Mouse (Mus musculus): ENCODE data around the gene Ly6g6f. TPM values are rescaled to one million over a fixed set of nuclear protein-coding genes. Genes with fewer than 3 reads are reported as not detected.

The Ly6g6f gene
- polyA plus RNA-seq (2016; fragmentation: Nextera tagmentation; extraction: Ambion mirVana), result 0.27 and 0.65 TPM in 2 replicates

DNA sequence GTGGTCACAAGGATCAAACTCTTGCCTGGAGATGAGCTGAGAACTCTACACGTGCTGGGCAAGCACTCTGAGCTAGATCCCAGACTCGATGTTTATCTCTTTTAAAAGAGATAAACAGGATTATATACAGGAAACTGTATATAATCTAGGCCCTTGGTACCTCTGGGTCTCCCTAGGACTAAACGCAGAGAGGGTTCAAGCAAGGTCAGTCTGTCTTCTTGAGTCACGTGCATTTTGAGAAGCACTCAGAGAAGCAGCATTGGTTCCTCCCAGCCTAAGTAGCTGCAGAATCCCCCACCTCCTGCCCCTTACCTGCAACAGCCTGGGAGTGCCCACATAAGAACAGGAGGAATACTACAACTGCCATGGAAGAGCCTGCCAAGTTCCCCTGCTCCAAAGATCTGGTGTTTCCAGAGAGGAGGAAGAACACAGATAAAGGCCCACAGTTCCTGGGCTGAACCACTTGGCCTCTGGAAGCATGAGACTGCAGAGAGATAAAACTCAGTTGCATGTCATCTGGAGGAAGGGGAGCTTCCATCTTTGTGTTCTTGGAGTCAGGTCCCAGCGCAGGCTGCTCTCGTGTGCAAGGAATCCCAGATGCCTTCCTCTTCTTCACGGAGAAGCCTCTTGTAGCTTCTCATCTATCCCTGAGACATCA lies at the start of gene Ly6g6f:
TSS of gene Ly6g6f (minus strand) at position 403 of the 658 bp plus-strand sequence.
- H3K4me3 ChIP-seq, result no peak within 1 kb of the TSS
- no peaks in the 10 kb centered on the region for H3K36me3 ChIP-seq
- no peak within 1 kb of the TSS for H3K27ac ChIP-seq
- H3K27me3 ChIP-seq, result no peaks in the 10 kb centered on the region
- H3K9me3 ChIP-seq, result no peaks in the 10 kb centered on the region
- no peak for ATAC-seq (ENCODE audit: insufficient number of reproducible peaks, insufficient read depth, low FRiP score, low TSS enrichment)
- no peak within 1 kb of the TSS for H3K9ac ChIP-seq
- peaks cover 6% of the 10 kb centered on the region for H3K4me1 ChIP-seq
- no peak within 1 kb of the TSS for H3K4me2 ChIP-seq (replicated peaks)
- 83% methylated on average over 7 of the region's 7 CpGs for WGBS

DNA sequence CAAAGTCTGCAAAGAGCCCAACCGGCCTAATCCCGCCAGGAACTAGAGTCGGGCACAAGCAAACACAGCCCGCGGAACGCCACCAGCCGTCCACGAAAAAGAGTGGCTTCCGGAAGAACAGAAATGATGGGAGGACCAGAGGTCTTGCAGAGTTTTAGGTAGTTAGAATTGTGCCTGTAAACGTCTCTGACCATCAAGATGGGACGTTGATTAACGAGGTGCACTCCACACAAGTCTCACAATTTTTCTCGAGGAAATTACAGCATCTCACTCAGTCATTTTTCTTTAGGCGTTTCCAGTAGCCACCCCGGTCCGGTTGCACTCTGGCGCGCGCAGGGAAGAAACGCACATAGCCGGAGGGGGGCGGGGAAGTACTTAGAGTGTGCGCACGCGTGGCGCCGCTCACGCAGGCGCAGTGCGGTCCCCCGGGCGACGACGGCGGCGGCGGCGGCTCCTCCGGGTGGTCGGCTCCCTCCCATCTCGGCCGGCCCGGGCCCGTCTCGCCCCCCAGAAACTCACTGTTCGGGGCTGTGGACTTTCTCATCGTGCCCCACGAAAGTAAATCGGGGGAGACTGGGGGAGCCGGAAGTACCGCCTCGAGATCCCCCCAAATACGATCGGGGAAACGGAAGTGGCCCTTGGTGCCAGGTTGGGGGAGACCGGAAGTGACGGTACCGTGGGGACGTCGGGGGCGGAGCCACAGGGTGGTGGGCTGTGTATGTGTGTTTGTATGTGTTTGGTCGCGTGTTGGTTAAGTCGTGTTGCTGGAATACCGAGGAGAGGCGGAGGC lies 49.6 kb upstream of the Ly6g6f start, which contains the start of gene Bag6:
TSS of gene Bag6 (plus strand) at position 378 of the 790 bp plus-strand sequence.
- peaks cover 27% of the 10 kb centered on the region for H3K36me3 ChIP-seq
- peaks cover 14% of the 10 kb centered on the region for H3K4me1 ChIP-seq
- H3K27me3 ChIP-seq, result no peaks in the 10 kb centered on the region
- ATAC-seq (ENCODE audit: insufficient number of reproducible peaks, insufficient read depth, low FRiP score, low TSS enrichment), result peak; percentile 89
- under 1% methylated on average over 66 of the region's 66 CpGs for WGBS
- H3K4me2 ChIP-seq (replicated peaks), result peak within 1 kb of the TSS; percentile 90
- peak within 1 kb of the TSS; percentile 92 for H3K27ac ChIP-seq
- H3K9me3 ChIP-seq, result no peaks in the 10 kb centered on the region
- H3K9ac ChIP-seq, result peak within 1 kb of the TSS; percentile 77
- peak within 1 kb of the TSS; percentile 81 for H3K4me3 ChIP-seq

DNA sequence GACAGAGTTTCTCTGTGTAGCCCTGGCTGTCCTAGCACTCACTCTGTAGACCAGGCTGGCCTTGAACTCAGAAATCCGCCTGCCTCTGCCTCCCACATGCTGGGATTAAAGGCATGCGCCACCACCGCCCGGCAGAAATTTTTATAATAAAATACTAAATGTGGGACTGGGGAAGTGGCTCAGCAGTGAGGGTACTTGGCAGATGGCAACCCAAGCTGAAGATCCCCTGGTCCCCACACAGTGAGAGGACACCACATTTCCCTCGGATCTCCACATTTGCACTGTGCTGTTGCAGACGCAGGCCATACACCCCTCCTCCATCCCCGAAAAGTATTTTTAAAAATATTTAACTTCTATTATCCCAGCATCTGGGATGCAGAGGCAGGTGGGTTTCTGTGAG lies 48.1 kb upstream of the Ly6g6f start:
- Histone ChIP-seq H3K4me1 (peaks cover 18% of the 10 kb centered on the region), H3K27ac (no peak overlapping the region), H3K4me3 (no peak overlapping the region), H3K4me2 (replicated peaks) (no peak overlapping the region), H3K27me3 (no peaks in the 10 kb centered on the region), H3K9ac (no peak overlapping the region), H3K36me3 (peaks cover 21% of the 10 kb centered on the region), H3K9me3 (no peaks in the 10 kb centered on the region)
- ATAC-seq (ENCODE audit: insufficient number of reproducible peaks, insufficient read depth, low FRiP score, low TSS enrichment), result no peak
- WGBS, result 94% methylated on average over 7 of the region's 7 CpGs

DNA sequence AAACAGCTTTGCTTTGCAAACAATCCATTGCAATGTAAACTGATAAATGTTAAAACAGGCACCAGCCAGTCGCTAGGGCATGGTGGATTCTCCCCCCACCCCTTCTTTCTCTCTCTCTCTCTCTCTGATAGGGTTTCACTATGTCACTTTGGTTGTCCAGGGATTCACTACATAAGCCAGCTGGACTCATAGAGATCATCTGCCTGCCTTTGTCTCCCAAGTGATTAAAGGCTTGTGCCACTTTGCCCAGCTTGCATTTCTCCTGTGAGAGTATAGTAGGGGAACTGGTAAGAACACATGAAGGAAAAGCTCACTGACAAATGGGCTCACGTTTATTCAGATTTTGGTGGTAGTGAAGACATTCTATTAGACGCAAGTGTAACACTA lies 46.8 kb upstream of the Ly6g6f start:
- Histone ChIP-seq H3K36me3 (peaks cover 13% of the 10 kb centered on the region; the same call in 1 of the 2 replicates), H3K27ac (no peak overlapping the region), H3K4me3 (no peak overlapping the region), H3K4me2 (replicated peaks) (no peak overlapping the region), H3K4me1 (peaks cover 21% of the 10 kb centered on the region), H3K9ac (no peak overlapping the region), H3K9me3 (no peaks in the 10 kb centered on the region), H3K27me3 (no peaks in the 10 kb centered on the region)
- 84% methylated on average over 3 of the region's 3 CpGs for WGBS
- ATAC-seq (ENCODE audit: insufficient number of reproducible peaks, insufficient read depth, low FRiP score, low TSS enrichment), result no peak

DNA sequence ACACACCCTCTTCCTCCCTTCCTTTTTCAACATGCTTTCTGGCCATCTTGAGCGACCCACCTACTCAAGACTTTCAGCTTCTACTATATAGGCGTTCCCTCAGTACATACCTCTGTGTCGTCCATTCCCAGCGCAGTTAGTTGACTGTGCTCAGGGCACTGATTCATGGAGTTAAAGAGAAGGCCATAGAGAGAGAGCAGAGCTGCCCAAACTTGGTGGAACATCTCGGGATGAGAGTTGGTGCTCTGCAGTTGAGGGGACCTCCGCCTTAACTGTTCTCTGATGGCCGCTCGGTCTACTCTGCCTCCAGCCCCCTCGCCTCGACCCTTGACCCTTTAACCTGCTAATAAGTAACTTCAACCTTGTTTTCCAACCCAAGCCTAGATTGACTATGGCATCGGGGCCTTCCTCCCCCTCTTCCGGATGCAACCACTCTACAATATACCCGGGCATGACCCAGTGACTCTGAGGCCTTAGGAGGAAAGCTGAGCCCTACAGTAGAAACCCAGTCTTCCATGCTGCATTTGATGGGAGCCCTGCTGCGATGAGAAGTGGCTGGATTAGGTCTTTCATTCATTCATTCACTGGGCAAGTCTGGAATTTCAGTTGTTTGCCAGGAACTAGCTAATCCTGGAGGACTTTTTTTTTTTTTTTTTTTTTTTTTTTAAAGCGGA lies 46.2 kb upstream of the Ly6g6f start, which contains the start of gene Apom:
TSS of gene Apom (minus strand) at position 551 of the 674 bp plus-strand sequence.
- peaks cover 13% of the 10 kb centered on the region; the same call in 1 of the 2 replicates for H3K36me3 ChIP-seq
- no peaks in the 10 kb centered on the region for H3K9me3 ChIP-seq
- H3K27ac ChIP-seq, result no peak within 1 kb of the TSS
- no peak within 1 kb of the TSS for H3K4me2 ChIP-seq (replicated peaks)
- 81% methylated on average over 15 of the region's 15 CpGs for WGBS
- H3K27me3 ChIP-seq, result no peaks in the 10 kb centered on the region
- no peak for ATAC-seq (ENCODE audit: insufficient number of reproducible peaks, insufficient read depth, low FRiP score, low TSS enrichment)
- H3K4me3 ChIP-seq, result no peak within 1 kb of the TSS
- peaks cover 21% of the 10 kb centered on the region for H3K4me1 ChIP-seq
- no peak within 1 kb of the TSS for H3K9ac ChIP-seq

DNA sequence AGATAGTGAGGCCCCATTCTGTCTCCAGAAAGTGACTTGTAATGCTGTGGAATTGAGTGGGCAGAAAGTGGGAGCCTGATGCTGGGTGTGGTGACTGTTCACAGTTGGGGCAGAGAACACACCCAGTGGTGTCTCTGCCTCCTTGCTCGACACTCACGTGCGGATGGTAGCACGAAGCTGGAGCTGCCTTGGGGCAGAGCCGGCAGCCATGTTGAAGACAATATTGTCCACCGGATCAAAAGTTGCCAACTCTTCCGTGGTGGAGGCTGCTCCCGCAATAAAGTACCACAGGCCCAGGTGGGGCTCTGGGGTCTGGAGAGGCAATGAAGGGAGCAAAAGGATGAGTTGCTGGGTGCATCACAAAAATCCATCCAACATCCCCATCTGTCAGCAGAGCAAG lies 45.6 kb upstream of the Ly6g6f start:
- Histone ChIP-seq H3K4me2 (replicated peaks) (no peak overlapping the region), H3K9me3 (no peaks in the 10 kb centered on the region), H3K27me3 (no peaks in the 10 kb centered on the region), H3K27ac (no peak overlapping the region), H3K9ac (no peak overlapping the region), H3K4me3 (no peak overlapping the region), H3K36me3 (peaks cover 13% of the 10 kb centered on the region; the same call in 1 of the 2 replicates), H3K4me1 (peaks cover 18% of the 10 kb centered on the region)
- ATAC-seq (ENCODE audit: insufficient number of reproducible peaks, insufficient read depth, low FRiP score, low TSS enrichment), result no peak
- 89% methylated on average over 8 of the region's 8 CpGs for WGBS

DNA sequence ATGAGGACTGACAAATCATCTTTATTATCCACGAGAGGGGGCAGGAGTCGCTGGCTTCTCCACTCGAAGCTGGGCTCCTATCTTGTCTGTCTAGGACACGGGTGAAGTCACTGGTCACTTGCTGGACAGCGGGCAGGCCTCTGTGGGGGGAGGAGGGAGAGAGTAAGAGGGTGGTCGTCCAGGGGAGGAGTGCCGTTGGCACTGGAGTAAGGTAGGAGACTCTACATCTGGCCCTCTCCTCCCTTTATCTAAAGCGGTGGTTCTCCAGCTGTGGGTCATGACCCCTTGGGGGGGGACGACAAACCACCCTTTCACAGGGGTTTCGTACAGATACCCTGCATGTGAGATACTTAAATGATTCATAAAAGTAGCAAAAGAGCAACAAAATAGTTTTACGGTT lies 43.6 kb upstream of the Ly6g6f start:
- 70% methylated on average over 11 of the region's 11 CpGs for WGBS
- ATAC-seq (ENCODE audit: insufficient number of reproducible peaks, insufficient read depth, low FRiP score, low TSS enrichment), result no peak

DNA sequence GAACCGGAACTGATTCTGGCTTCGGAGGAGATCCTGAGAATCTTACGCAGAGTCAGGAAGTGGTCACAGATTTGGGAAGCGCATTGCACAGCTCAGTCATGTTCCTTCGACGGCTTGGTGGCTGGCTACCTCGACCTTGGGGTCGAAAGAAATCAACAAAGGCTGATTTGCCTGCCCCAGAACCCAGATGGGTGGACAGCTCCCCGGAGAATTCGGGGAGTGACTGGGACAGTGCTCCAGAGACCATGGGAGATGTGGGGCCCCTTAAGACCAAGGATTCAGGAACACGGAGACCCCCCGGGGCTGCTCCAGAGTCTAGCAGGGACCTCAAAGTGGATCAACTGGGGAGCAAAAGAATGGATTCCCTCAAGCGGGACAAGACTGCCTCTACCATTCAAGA lies 41.6 kb upstream of the Ly6g6f start:
- WGBS, result 72% methylated on average over 13 of the region's 13 CpGs
- Histone ChIP-seq H3K9ac (peak overlapping the region; percentile 78), H3K27ac (no peak overlapping the region)

More for the DNA sequence above, 43.6 kb upstream of the Ly6g6f start:
- no peak overlapping the region for H3K4me2 ChIP-seq (replicated peaks)
- no peaks in the 10 kb centered on the region for H3K27me3 ChIP-seq
- no peak overlapping the region for H3K9ac ChIP-seq
- peaks cover 23% of the 10 kb centered on the region; the same call in 1 of the 2 replicates for H3K36me3 ChIP-seq
- H3K4me3 ChIP-seq, result no peak overlapping the region
- peaks cover 24% of the 10 kb centered on the region for H3K4me1 ChIP-seq
- H3K27ac ChIP-seq, result no peak overlapping the region
- no peaks in the 10 kb centered on the region for H3K9me3 ChIP-seq

DNA sequence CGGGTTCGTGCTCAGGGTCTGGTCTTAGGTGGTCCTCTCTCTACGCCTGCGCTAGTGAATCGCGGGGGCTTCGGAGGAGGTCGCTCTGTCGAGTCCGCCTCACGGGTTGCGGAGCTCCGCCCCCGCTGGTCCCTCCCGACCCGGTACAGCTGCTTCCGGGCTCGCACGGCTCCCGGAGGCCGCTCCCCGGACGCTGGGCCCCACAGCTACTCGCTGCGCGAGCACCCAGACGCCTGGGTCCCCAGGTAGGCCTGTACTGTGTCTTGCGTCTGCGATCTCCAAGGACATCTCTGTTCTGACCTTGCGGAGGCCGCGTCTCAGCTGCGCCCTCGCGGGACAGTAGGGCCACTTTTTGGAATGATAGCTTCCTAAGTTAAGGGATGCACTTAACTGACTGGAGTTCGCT lies 40.8 kb upstream of the Ly6g6f start, which contains the start of gene D17H6S53E:
TSS of gene D17H6S53E (plus strand) at position 168 of the 406 bp plus-strand sequence.
- ATAC-seq (ENCODE audit: insufficient number of reproducible peaks, insufficient read depth, low FRiP score, low TSS enrichment), result peak; percentile 29
- Histone ChIP-seq H3K4me2 (replicated peaks) (peak within 1 kb of the TSS; percentile 67), H3K9ac (peak within 1 kb of the TSS; percentile 78), H3K27ac (peak within 1 kb of the TSS; percentile 80), H3K27me3 (no peaks in the 10 kb centered on the region), H3K9me3 (no peaks in the 10 kb centered on the region), H3K36me3 (peaks cover 29% of the 10 kb centered on the region; the same call in 1 of the 2 replicates), H3K4me3 (peak within 1 kb of the TSS; percentile 69), H3K4me1 (peaks cover 24% of the 10 kb centered on the region)
- WGBS, result under 1% methylated on average over 36 of the region's 36 CpGs

More for the DNA sequence above, 41.6 kb upstream of the Ly6g6f start:
- peak overlapping the region; percentile 69 for H3K4me3 ChIP-seq
- H3K36me3 ChIP-seq, result peaks cover 29% of the 10 kb centered on the region; the same call in 1 of the 2 replicates
- no peaks in the 10 kb centered on the region for H3K27me3 ChIP-seq
- no peak for ATAC-seq (ENCODE audit: insufficient number of reproducible peaks, insufficient read depth, low FRiP score, low TSS enrichment)
- peaks cover 24% of the 10 kb centered on the region for H3K4me1 ChIP-seq
- peak overlapping the region; percentile 67 for H3K4me2 ChIP-seq (replicated peaks)
- H3K9me3 ChIP-seq, result no peaks in the 10 kb centered on the region

DNA sequence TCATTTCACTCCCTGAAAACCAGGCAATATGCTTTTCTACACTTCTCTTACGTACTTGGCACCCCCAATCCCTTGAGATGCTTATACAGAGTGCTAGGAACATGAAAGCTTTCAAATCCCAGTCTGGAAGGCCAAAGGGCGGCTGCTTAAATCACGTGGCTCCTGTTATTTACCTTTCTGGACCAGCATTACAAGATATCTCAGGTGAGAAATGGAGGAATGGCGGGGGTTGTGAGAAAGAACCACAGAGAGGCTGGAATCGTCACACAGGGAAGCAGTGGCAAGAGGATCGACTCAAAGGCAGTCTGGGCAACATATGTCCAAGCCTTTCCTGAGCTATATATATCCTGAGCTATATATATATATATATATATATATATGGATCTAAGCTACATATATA lies 40.2 kb upstream of the Ly6g6f start:
- WGBS, result 32% methylated on average over 6 of the region's 6 CpGs
- ATAC-seq (ENCODE audit: insufficient number of reproducible peaks, insufficient read depth, low FRiP score, low TSS enrichment), result no peak
- Histone ChIP-seq H3K9me3 (no peaks in the 10 kb centered on the region), H3K36me3 (peaks cover 29% of the 10 kb centered on the region; the same call in 1 of the 2 replicates), H3K27ac (no peak overlapping the region), H3K4me3 (peak overlapping the region; percentile 69), H3K4me2 (replicated peaks) (peak overlapping the region; percentile 67), H3K9ac (peak overlapping the region; percentile 78), H3K4me1 (peaks cover 24% of the 10 kb centered on the region), H3K27me3 (no peaks in the 10 kb centered on the region)

DNA sequence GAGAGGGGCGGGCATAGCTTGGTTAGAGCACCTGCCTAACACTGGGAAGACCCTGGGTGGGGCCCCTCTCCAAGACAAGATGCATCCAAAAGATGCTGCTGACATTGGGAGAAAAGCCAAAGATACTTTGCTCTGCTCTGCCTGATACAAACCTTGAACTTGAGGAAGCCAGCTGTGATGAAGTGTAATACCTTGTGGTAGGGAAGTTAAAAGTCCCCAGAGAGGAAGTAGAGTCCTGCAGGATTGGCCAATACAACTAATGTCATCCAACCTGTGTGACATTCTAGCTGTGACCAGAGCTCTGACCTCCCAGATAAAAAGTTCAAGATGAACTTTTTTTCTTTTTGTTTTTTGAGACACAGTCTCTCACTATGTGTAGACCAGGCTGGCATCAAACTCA lies 39.7 kb upstream of the Ly6g6f start:
- Histone ChIP-seq H3K4me1 (peaks cover 29% of the 10 kb centered on the region), H3K4me3 (peak overlapping the region; percentile 69; the same call in 1 of the 2 replicates), H3K36me3 (peaks cover 25% of the 10 kb centered on the region; the same call in 1 of the 2 replicates), H3K9ac (peak overlapping the region; percentile 78; the same call in 1 of the 2 replicates), H3K4me2 (replicated peaks) (peak overlapping the region; percentile 67; the same call in 1 of the 2 replicates), H3K9me3 (no peaks in the 10 kb centered on the region), H3K27ac (no peak overlapping the region), H3K27me3 (no peaks in the 10 kb centered on the region)
- 82% methylated on average over 1 of the region's 1 CpGs for WGBS
- ATAC-seq (ENCODE audit: insufficient number of reproducible peaks, insufficient read depth, low FRiP score, low TSS enrichment), result no peak

Data from embryonic facial prominence, embryonic 12.5 days (tissue).